Mouse (Mus musculus): ENCODE data around the gene Spr. TPM values are rescaled to one million over a fixed set of nuclear protein-coding genes. Genes with fewer than 3 reads are reported as not detected.
A peak's percentile ranks its signal among the peaks of the same experiment; 100 is the strongest.
"Not testable (repeated sequence)": the region's sequence is repeated elsewhere in the genome, so short reads cannot be mapped to it uniquely, and the experiment has no call there.

Spr gene
- polyA plus RNA-seq, 1 experiment from 2014 or later = 66.2 TPM

DNA sequence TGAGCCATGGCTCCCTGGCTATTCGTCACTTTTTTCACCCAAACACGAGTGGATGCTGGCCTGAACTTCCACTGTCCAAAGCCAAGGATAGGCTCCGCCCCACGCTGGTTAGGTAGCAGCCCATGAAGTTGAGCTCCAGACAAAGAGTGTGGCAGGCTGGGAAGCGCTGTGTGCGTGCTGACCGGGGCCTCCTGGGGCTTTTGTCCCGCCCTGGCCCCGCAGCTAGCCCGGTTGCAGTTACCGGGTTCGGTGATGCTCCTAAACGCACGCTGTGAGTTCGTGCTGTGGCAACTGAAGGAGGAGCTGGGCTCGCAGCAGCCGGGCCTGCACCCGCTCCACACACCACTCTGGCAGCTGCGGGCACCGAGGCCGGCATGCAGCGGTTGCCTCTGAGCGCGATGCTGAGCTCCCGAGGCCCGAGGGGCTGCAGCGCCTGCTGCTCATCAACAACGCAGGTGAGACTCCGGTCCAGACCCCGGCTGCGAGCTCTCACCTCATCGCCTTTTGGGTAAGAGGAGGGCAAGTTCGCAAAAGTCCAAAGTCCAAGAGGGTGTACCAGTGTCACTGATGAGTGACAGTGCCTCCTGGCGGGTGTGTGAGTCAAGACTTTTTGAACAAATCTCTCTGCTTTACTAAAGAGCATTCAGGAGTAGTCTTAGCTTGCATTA is 17.4 kb upstream of the Spr start:
- 0 out of 2 replicates have a peak overlapping the region, but pooled peaks have one; percentile 8 for H3K9ac ChIP-seq (ENCODE audit: low read depth, low read length)
- peak overlapping the region; percentile 33 for H3K4me3 ChIP-seq (ENCODE audit: low read depth, low read length)
- TF ChIP-seq CTCF (IDR thresholded peaks at IDR 0.05; ENCODE audit: low read depth) = peak; percentile 78
- H3K9me3 ChIP-seq (ENCODE audit: control insufficient read depth) = no peaks in the 10 kb centered on the region
- H3K4me1 ChIP-seq (replicated peaks; ENCODE audit: control insufficient read depth, insufficient read depth, low read length) = no peaks in the 10 kb centered on the region
- H3K4me2 ChIP-seq (replicated peaks; ENCODE audit: low read depth) = peak overlapping the region; percentile 69
- WGBS = 5% methylated on average over 34 of the region's 34 CpGs
- no peaks in the 10 kb centered on the region for H3K27me3 ChIP-seq (replicated peaks; ENCODE audit: control insufficient read depth, insufficient read depth, low read length)
- H3K36me3 ChIP-seq (ENCODE audit: control insufficient read depth, insufficient read depth) = no peaks in the 10 kb centered on the region
- peak; percentile 35; the same call in 1 of the 2 replicates for ATAC-seq
- H3K27ac ChIP-seq (ENCODE audit: low read depth, low read length) = no peak overlapping the region

DNA sequence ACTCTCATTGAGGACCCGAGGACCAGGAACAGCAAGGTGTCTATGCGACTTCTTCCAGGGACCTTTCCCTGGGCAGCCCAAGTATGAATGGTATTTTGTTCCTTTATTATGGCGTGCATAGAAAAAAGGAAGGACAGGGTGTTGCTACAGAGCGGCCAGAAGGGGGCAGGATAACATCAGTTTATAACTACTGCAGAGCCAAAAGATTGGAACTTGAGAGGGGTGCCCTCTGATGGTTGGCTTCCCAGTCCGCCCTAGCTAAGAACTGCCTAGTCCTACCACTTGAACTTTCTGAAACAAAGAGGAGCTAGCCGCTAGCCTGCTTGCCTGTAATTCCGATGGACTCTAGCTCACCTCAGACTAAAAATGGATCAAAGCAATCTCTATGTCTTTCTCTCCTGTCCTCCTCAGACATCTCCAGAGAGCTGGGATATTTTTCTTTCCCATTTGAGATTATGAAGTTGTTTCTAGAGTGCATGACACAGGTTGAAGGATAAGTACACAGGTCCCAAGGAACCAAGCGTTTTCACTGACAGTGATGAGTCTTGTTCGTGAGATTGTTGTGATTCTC is 16.5 kb upstream of the Spr start:
- H3K4me3 ChIP-seq (ENCODE audit: low read depth, low read length) = no peak overlapping the region
- H3K36me3 ChIP-seq (ENCODE audit: control insufficient read depth, insufficient read depth) = no peaks in the 10 kb centered on the region
- no peak for ATAC-seq
- H3K9ac ChIP-seq (ENCODE audit: low read depth, low read length) = no peak overlapping the region
- 21% methylated on average over 9 of the region's 9 CpGs for WGBS
- no peak overlapping the region for H3K4me2 ChIP-seq (replicated peaks; ENCODE audit: low read depth)
- H3K27ac ChIP-seq (ENCODE audit: low read depth, low read length) = no peak overlapping the region
- TF ChIP-seq CTCF (IDR thresholded peaks at IDR 0.05; ENCODE audit: low read depth) = peak; percentile 84
- no peaks in the 10 kb centered on the region for H3K4me1 ChIP-seq (replicated peaks; ENCODE audit: control insufficient read depth, insufficient read depth, low read length)
- H3K27me3 ChIP-seq (replicated peaks; ENCODE audit: control insufficient read depth, insufficient read depth, low read length) = no peaks in the 10 kb centered on the region
- no peaks in the 10 kb centered on the region for H3K9me3 ChIP-seq (ENCODE audit: control insufficient read depth)

DNA sequence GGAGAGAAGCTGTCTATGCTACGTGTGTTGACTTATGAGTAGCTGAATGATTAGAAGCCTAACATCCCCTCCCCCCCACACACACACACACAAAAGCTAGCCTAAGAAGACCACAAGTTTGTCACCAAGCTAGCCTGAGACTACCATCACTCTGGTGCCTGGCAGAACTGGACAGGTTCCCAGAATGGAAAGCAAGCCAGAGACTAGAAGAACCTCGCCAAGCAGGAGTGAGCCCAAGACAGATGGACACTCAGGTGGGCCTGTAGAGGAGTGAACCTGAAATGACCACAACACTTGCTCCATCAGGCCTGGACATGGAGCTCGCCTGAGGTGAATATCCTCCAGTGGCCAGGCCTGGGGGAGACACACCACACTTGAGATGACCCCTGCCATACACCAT is 12.8 kb upstream of the Spr start:
- no peak for ATAC-seq
- Histone ChIP-seq H3K4me3 (ENCODE audit: low read depth, low read length) (no peak overlapping the region), H3K9me3 (ENCODE audit: control insufficient read depth) (no peaks in the 10 kb centered on the region), H3K9ac (ENCODE audit: low read depth, low read length) (no peak overlapping the region), H3K27me3 (replicated peaks; ENCODE audit: control insufficient read depth, insufficient read depth, low read length) (no peaks in the 10 kb centered on the region), H3K36me3 (ENCODE audit: control insufficient read depth, insufficient read depth) (no peaks in the 10 kb centered on the region), H3K27ac (ENCODE audit: low read depth, low read length) (no peak overlapping the region), H3K4me2 (replicated peaks; ENCODE audit: low read depth) (no peak overlapping the region), H3K4me1 (replicated peaks; ENCODE audit: control insufficient read depth, insufficient read depth, low read length) (no peaks in the 10 kb centered on the region)
- TF ChIP-seq CTCF (IDR thresholded peaks at IDR 0.05; ENCODE audit: low read depth) = no peak
- 82% methylated on average over 3 of the region's 3 CpGs for WGBS

DNA sequence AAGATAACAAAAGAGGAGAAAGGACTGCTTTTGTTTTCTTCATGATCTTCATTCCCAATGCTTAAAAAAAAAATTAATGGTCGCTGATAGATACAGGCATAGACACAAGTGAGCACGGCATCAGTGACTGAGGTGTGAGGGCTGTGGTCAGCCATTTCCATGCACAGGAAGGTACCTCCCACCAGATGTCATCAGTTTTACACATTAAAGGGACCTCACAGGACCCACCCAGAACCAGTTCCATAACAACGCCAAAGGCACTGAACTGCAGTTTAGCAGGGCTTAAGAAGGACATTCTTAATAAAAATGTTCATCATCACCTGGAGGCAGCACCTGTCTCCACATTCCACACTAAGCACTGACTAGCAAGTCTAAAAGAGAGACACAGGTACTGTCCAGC is 10.1 kb upstream of the Spr start:
- H3K36me3 ChIP-seq (ENCODE audit: control insufficient read depth, insufficient read depth) = no peaks in the 10 kb centered on the region
- ATAC-seq = no peak
- H3K27me3 ChIP-seq (replicated peaks; ENCODE audit: control insufficient read depth, insufficient read depth, low read length) = no peaks in the 10 kb centered on the region
- no peak for TF ChIP-seq CTCF (IDR thresholded peaks at IDR 0.05; ENCODE audit: low read depth)
- no peak overlapping the region for H3K27ac ChIP-seq (ENCODE audit: low read depth, low read length)
- H3K4me3 ChIP-seq (ENCODE audit: low read depth, low read length) = no peak overlapping the region
- H3K4me2 ChIP-seq (replicated peaks; ENCODE audit: low read depth) = no peak overlapping the region
- no peaks in the 10 kb centered on the region for H3K9me3 ChIP-seq (ENCODE audit: control insufficient read depth)
- no peaks in the 10 kb centered on the region for H3K4me1 ChIP-seq (replicated peaks; ENCODE audit: control insufficient read depth, insufficient read depth, low read length)
- H3K9ac ChIP-seq (ENCODE audit: low read depth, low read length) = no peak overlapping the region
- 54% methylated on average over 3 of the region's 3 CpGs for WGBS

DNA sequence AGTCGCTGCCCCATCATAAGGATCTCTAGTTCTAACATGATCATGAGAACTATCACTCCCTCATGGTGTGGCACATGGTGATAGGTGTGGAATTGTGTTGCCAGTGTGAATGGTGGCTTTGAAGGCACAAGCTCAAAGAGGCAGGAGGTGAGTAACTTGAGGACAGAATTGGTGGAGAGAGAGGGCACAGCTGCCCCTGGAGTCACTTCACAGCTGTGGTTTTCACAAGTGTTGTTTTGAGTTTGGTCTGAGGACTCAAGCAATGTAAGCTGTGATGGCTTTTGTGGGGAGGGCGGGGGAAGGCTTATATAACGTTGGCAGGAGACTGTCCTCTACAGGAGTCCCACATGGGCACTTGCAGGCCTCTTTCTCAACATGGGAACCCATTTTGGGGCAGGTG is 6.9 kb upstream of the Spr start:
- Histone ChIP-seq H3K4me3 (ENCODE audit: low read depth, low read length) (no peak overlapping the region), H3K36me3 (ENCODE audit: control insufficient read depth, insufficient read depth) (no peaks in the 10 kb centered on the region), H3K4me1 (replicated peaks; ENCODE audit: control insufficient read depth, insufficient read depth, low read length) (no peaks in the 10 kb centered on the region), H3K4me2 (replicated peaks; ENCODE audit: low read depth) (no peak overlapping the region), H3K27ac (ENCODE audit: low read depth, low read length) (no peak overlapping the region), H3K9me3 (ENCODE audit: control insufficient read depth) (no peaks in the 10 kb centered on the region), H3K27me3 (replicated peaks; ENCODE audit: control insufficient read depth, insufficient read depth, low read length) (no peaks in the 10 kb centered on the region), H3K9ac (ENCODE audit: low read depth, low read length) (no peak overlapping the region)
- no peak for ATAC-seq
- 67% methylated on average over 3 of the region's 3 CpGs for WGBS
- no peak for TF ChIP-seq CTCF (IDR thresholded peaks at IDR 0.05; ENCODE audit: low read depth)

DNA sequence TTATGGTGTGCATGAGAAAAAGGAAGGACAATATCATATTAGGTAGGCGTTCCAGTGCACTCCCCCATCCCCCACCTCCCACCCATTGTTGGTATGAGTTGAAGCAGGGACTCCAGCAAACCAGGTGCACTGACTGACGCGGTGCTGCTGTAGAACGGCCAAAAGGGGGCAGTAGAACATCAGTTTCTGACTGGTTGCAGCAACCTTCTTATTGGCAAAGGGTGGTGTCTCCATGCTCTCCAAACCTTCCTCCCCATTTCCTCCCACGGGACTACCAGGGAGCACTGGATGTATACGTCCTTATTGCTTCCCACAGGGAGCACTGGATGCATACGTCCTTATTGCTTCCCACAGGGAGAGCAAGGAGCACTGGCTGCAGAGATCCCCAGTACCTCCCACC is 3.4 kb upstream of the Spr start:
- not testable (repeated sequence) for H3K4me1 ChIP-seq (replicated peaks; ENCODE audit: control insufficient read depth, insufficient read depth, low read length); H3K27me3 ChIP-seq (replicated peaks; ENCODE audit: control insufficient read depth, insufficient read depth, low read length); H3K9ac ChIP-seq (ENCODE audit: low read depth, low read length); ATAC-seq; H3K4me3 ChIP-seq (ENCODE audit: low read depth, low read length); H3K36me3 ChIP-seq (ENCODE audit: control insufficient read depth, insufficient read depth); H3K27ac ChIP-seq (ENCODE audit: low read depth, low read length); H3K9me3 ChIP-seq (ENCODE audit: control insufficient read depth); H3K4me2 ChIP-seq (replicated peaks; ENCODE audit: low read depth)
- peak; percentile 75 for TF ChIP-seq CTCF (IDR thresholded peaks at IDR 0.05; ENCODE audit: low read depth)
- 3% methylated on average over 6 of the region's 7 CpGs for WGBS
